Mouse (Mus musculus): ENCODE data around the gene Tesk2.

DNA sequence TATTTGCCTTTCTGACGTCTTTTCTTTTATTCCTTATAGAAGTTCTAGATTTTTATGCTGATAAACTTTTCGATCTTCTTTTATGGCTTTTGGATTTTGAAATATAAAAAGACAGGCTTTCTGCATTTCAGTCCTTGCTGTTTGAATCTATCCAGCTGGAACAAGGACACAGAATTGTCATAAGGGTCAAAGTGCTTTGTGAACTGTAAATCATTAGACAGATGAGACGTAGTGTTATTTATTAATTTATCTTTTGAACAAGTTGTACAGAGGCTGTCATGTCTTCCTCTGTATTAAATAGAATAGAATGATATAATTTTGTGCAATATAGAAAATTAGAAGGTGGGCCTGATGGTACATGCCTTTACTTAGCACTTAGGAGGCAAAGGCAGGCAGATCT is 6.7 kb downstream of the Tesk2 start:
- TF ChIP-seq EP300 (IDR thresholded peaks at IDR 0.05; ENCODE audit: insufficient read depth, low read depth, low read length) (no peak), CTCF (IDR thresholded peaks at IDR 0.05; ENCODE audit: low read depth, low read length) (no peak)
